Mouse (Mus musculus) forebrain, embryonic 11.5 days (tissue): ENCODE measurements at regions not wholly inside any gene's neighbourhood (a gene's known extent, or its start where the extent isn't known, plus 50 kb on each side); places are given as distances from the start of the nearest gene placed in this dataset.

Experiments used
- ATAC-seq: fragments of 200-750 bp; cut with Nextera tagmentation; replicated peaks from 2 replicates; pipeline ENCODE4 v1.8.0; 2017; ENCODE audit warnings: moderate TSS enrichment; ENCODE audit not compliant: low FRiP score
- DNase-seq: peaks from one replicate; pipeline ENCODE4 v3.0.0-alpha.2; 2017; ENCODE audit warnings: low spot score
- H3K27ac ChIP-seq: fragments of 300-500 bp; sonication (generic); 2 replicates; pipeline ENCODE4 v1.5.1; 2014; ENCODE audit warnings: low read depth, low read length
- H3K27me3 ChIP-seq: fragments of 300-500 bp; sonication (generic); 2 replicates; pipeline ENCODE4 v1.6.1; 2014; ENCODE audit warnings: mild to moderate bottlenecking, low read length, mixed read lengths; ENCODE audit not compliant: control insufficient read depth, insufficient read depth
- H3K36me3 ChIP-seq: fragments of 300-500 bp; sonication (generic); 2 replicates; pipeline ENCODE4 v1.6.1; 2014; ENCODE audit warnings: mild to moderate bottlenecking, low read length, moderate library complexity, mixed read lengths; ENCODE audit not compliant: control insufficient read depth, insufficient read depth
- H3K4me1 ChIP-seq: fragments of 300-500 bp; sonication (generic); replicated peaks from 2 replicates; pipeline ENCODE4 v1.6.1; 2014; ENCODE audit warnings: low read length, mixed read lengths; ENCODE audit not compliant: control insufficient read depth, insufficient read depth
- H3K4me2 ChIP-seq: fragments of 300-500 bp; sonication (generic); 2 replicates; pipeline ENCODE4 v1.6.1; 2014; ENCODE audit warnings: low read depth, mild to moderate bottlenecking, low read length, moderate library complexity, mixed read lengths; ENCODE audit not compliant: severe bottlenecking
- H3K4me3 ChIP-seq: fragments of 300-500 bp; sonication (generic); 2 replicates; pipeline ENCODE4 v1.5.1; 2014; ENCODE audit warnings: low read depth, low read length
- H3K9ac ChIP-seq: fragments of 300-500 bp; sonication (generic); 2 replicates; pipeline ENCODE4 v1.6.1; 2014; ENCODE audit warnings: low read length
- H3K9me3 ChIP-seq: fragments of 300-500 bp; sonication (generic); 2 replicates; pipeline ENCODE4 v1.6.1; 2016; ENCODE audit warnings: low read length, mixed read lengths; ENCODE audit not compliant: control insufficient read depth
- WGBS: fragments of 180-500 bp; shearing (Covaris S2); extraction: QIAGEN DNeasy Blood & Tissue Kit; methylation state at CpG from one replicate; pipeline ENCODE4 v1.1.7; 2014; 5-methylcytosine and 5-hydroxymethylcytosine counted together

DNA sequence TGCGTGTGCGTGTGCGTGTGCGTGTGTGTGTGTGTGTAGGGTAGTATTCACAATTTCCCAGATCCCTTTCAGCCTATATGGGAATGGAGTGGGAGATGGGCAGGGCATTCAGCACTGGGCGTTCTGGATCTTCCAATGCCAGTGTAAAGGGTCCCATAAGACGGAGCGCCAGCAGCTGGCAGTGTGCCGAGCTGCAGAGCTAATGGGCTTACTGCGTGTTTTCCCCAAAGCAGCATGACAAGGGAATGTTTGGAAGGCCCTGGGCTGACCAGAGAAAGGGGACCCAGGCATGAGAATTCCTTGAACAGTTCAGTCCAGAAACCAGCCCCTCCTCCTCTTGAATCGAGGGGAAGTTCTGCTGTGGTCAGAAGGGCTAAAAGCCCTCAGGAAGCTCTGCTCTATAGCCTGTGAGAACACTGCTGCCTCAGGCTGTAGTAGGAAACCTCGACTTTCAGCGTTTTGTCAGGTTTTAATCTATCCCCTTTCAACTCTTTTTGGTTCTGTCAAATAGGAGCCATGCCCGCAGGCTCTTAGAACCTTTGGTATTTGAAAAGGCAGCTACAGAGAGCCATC, 172.4 kb downstream of the Ktn1 start:
- no peak for DNase-seq
- Histone ChIP-seq H3K4me1 (no peaks in the 10 kb centered on the region), H3K27me3 (no peaks in the 10 kb centered on the region), H3K4me3 (no peak overlapping the region), H3K9me3 (no peaks in the 10 kb centered on the region), H3K27ac (no peak overlapping the region), H3K36me3 (no peaks in the 10 kb centered on the region), H3K9ac (no peak overlapping the region), H3K4me2 (no peak overlapping the region)
- 84% methylated on average over 13 of the region's 13 CpGs for WGBS
- ATAC-seq: no peak

DNA sequence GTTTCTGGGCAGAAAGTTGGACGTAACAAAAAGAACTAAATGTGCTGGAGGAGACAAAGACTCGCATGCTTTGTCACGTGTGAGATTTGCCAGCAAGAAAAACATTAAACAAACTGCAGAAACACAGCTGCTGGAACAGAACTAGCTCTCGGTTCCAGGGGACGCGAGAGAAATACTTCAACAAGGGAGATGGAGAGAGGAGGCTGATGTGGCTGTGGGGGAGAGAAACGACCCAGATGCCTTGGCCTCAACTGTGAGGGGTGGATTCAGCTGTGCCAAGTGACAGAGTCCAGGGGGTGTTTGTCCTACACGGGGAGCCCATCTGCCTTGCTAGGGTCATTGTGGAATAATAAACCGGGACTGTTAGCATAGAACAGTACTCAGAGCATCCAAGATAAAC, 174.9 kb downstream of the Ktn1 start:
- WGBS: 83% methylated on average over 9 of the region's 9 CpGs

DNA sequence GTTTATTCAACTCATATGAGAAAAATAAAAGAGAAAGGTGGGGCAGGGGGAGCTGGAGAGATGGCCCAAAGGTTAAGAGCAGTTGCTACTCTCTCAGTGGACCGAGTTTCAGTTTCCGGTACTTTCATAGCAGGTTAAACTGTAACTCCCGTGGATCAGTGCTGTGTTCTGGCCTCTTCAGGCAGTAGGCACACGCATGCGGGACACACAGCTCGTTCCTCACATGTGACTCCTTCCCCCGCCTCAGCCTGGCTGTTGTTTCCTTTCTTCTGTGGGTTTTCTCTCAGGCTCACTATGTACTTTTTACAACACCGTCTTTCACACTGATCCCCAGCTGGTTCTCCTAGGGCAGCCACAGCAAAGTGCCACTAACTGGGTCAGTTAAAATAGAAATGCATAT, 175.4 kb downstream of the Ktn1 start:
- no peak overlapping the region for H3K4me3 ChIP-seq
- ATAC-seq: no peak
- H3K36me3 ChIP-seq: no peaks in the 10 kb centered on the region
- H3K27me3 ChIP-seq: no peaks in the 10 kb centered on the region
- no peaks in the 10 kb centered on the region for H3K9me3 ChIP-seq
- H3K4me2 ChIP-seq: no peak overlapping the region
- WGBS: 85% methylated on average over 8 of the region's 8 CpGs
- DNase-seq: no peak
- H3K27ac ChIP-seq: no peak overlapping the region
- no peak overlapping the region for H3K9ac ChIP-seq
- no peaks in the 10 kb centered on the region for H3K4me1 ChIP-seq

More for the DNA sequence above, 174.9 kb downstream of the Ktn1 start:
- DNase-seq (no peak), ATAC-seq (no peak)
- H3K4me3 ChIP-seq: no peak overlapping the region
- H3K27ac ChIP-seq: no peak overlapping the region
- no peaks in the 10 kb centered on the region for H3K9me3 ChIP-seq
- H3K36me3 ChIP-seq: no peaks in the 10 kb centered on the region
- H3K9ac ChIP-seq: no peak overlapping the region
- H3K4me1 ChIP-seq: no peaks in the 10 kb centered on the region
- H3K4me2 ChIP-seq: no peak overlapping the region
- H3K27me3 ChIP-seq: no peaks in the 10 kb centered on the region

DNA sequence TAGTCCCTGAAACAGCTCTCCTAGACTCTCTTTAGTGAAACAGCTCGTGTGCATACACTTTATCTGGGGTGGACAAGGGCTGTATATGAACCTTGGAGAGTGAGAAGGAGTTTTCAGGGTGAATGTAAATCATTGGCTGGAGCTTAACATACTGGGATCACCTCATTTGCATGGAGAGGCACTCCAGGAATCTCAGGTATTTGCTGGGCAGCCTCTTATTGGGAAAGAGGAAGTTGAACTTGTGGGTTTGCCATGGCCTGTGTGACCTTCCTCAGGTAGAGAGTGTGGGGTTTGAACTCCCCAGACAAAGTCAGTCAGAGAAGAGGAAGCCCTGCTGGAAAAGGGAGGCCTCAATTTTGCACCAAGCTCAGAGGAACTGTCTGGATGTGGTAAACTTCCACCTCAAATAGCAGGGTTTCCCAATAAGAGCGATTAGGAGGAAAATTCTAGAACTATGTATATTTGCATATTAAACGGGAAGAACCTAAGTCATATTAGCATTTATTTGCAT, 177.3 kb downstream of the Ktn1 start:
- no peak overlapping the region for H3K4me3 ChIP-seq
- 80% methylated on average over 3 of the region's 3 CpGs for WGBS
- no peak overlapping the region for H3K9ac ChIP-seq
- DNase-seq (no peak), ATAC-seq (no peak)
- H3K4me1 ChIP-seq: no peaks in the 10 kb centered on the region
- H3K4me2 ChIP-seq: no peak overlapping the region
- no peaks in the 10 kb centered on the region for H3K9me3 ChIP-seq
- no peaks in the 10 kb centered on the region for H3K36me3 ChIP-seq
- H3K27me3 ChIP-seq: no peaks in the 10 kb centered on the region
- H3K27ac ChIP-seq: no peak overlapping the region

DNA sequence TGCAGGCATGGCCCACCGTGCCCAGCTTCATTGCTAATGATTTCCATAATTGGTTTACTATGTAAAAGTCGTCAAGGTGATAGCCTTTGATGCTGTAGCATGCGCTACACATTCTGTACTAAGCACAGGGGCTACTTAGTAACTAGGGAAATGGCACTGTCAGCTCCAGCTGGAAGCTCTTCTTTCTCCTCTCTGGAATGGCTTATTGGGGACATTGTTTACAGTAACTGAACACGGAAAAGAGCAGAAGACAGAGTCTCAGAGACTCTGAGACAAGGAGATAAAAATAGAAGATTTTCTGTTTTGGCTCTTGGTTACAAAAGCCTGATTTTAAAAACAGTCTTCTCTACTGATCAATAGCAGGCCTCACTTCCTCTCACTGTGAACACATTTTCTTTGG, 178.3 kb downstream of the Ktn1 start:
- ATAC-seq: no peak
- Histone ChIP-seq H3K9me3 (no peaks in the 10 kb centered on the region), H3K4me1 (no peaks in the 10 kb centered on the region), H3K4me2 (no peak overlapping the region), H3K4me3 (no peak overlapping the region), H3K36me3 (no peaks in the 10 kb centered on the region), H3K9ac (no peak overlapping the region), H3K27me3 (no peaks in the 10 kb centered on the region), H3K27ac (no peak overlapping the region)
- WGBS: 76% methylated on average over 4 of the region's 4 CpGs
- no peak for DNase-seq

DNA sequence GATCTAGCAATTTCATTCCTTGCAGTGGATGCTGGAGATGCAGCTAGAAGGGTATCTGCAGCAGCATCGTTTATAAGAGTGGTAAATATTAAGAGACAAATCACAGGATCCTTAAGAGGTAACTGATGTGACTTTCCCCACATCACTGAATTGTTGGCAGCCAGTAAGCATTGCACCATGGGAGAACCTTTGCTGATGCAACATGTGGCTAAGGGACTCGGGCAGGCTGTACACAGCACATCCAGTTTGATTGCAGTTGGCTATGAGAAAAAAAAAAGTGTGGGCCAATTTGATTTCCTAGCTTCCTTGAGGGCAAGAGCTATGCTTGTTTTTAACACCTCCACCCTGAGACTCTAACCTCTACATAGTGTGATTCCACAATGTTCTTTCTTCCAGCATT, 179.4 kb downstream of the Ktn1 start:
- no peak for DNase-seq
- Histone ChIP-seq H3K9ac (no peak overlapping the region), H3K27ac (no peak overlapping the region), H3K4me1 (no peaks in the 10 kb centered on the region), H3K4me3 (no peak overlapping the region), H3K36me3 (no peaks in the 10 kb centered on the region), H3K9me3 (no peaks in the 10 kb centered on the region), H3K4me2 (no peak overlapping the region), H3K27me3 (no peaks in the 10 kb centered on the region)
- WGBS: 90% methylated on average over 2 of the region's 2 CpGs
- no peak for ATAC-seq

DNA sequence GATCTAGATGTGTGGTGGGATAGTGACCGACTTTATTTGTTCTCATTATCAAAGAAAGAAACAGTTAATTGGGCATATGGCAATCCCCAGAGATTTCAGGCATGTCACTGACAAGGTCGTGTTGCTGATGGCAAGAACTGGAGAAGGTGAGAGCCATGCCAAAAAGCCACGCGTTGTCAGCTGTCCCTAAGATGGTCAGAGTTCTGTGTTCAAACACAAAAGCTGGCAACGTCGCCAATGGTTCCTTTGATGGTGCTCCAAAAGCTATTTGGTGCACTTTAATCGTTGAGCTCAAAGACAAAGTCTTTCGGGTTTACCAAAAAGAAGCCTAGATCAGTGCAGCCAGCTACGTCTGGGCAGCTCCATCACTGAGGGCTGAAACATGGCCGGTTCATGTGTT, 185.4 kb downstream of the Ktn1 start:
- H3K36me3 ChIP-seq: no peaks in the 10 kb centered on the region
- no peak overlapping the region for H3K27ac ChIP-seq
- 85% methylated on average over 10 of the region's 10 CpGs for WGBS
- DNase-seq: no peak
- no peak overlapping the region for H3K4me2 ChIP-seq
- no peaks in the 10 kb centered on the region for H3K9me3 ChIP-seq
- no peaks in the 10 kb centered on the region for H3K4me1 ChIP-seq
- ATAC-seq: no peak
- H3K4me3 ChIP-seq: no peak overlapping the region
- H3K9ac ChIP-seq: no peak overlapping the region
- no peaks in the 10 kb centered on the region for H3K27me3 ChIP-seq

DNA sequence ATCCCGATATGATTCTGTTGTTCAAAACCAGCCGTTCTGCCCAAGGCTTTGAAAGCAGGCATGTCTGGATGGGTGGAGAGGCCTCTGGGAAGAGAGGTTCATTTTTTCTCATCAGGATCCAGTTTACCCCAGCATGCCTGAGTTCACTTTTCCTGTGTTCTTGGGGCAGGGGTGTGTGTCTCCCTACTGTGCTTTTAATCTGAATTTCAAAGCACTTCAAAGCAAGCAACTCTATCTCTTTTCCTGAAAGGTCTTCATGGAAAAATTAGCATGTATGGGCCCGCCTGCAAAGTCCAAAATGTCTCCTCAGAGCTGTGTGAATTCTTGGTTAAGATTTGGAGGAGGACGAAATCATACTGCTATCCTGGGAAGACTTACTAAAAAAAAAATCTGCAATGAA, 187.2 kb downstream of the Ktn1 start:
- no peaks in the 10 kb centered on the region for H3K4me1 ChIP-seq
- H3K4me2 ChIP-seq: no peak overlapping the region
- H3K27me3 ChIP-seq: no peaks in the 10 kb centered on the region
- H3K27ac ChIP-seq: no peak overlapping the region
- DNase-seq (no peak), ATAC-seq (no peak)
- no peaks in the 10 kb centered on the region for H3K36me3 ChIP-seq
- H3K9ac ChIP-seq: no peak overlapping the region
- H3K4me3 ChIP-seq: no peak overlapping the region
- no peaks in the 10 kb centered on the region for H3K9me3 ChIP-seq
- 76% methylated on average over 4 of the region's 4 CpGs for WGBS

DNA sequence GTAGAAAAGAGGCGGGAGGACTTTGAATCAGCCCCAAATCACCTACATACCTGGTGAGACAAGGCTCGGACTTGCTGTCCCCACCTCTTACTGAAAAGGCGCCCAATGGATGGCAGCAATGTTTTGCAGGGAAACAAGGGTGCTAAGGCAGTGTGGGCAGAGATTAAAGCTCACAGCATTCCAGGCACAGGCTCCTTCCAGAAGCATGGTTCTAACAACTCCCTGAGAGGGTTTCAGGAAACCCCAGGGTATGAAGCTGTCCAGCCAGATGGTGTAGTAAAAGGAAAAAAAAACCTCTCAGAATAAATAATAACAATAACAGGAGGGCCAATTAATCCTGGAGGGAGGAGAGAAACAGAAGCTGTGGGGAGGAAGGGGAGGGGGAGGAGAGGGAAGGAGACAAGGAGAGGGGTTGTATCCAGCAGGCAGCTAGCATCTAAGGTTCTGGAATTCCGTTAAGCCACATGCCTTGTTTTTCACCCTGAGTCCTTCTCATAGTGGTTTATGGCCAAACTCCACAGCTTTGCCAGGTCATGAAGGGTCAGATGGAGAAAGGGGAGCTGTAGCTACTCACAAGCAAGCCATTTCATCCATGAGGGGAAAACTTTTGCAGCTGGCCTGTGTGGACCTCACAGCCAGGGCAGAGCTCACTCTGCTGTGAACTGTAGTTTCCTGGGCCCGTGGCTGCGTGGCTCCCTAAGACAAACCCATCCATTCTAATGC, 191.4 kb downstream of the Ktn1 start:
- DNase-seq (no peak), ATAC-seq (no peak)
- H3K9me3 ChIP-seq: no peaks in the 10 kb centered on the region
- no peak overlapping the region for H3K9ac ChIP-seq
- no peak overlapping the region for H3K4me3 ChIP-seq
- no peaks in the 10 kb centered on the region for H3K36me3 ChIP-seq
- no peaks in the 10 kb centered on the region for H3K4me1 ChIP-seq
- H3K27ac ChIP-seq: no peak overlapping the region
- WGBS: 58% methylated on average over 6 of the region's 6 CpGs
- no peak overlapping the region for H3K4me2 ChIP-seq
- H3K27me3 ChIP-seq: no peaks in the 10 kb centered on the region
